Mouse (Mus musculus): ENCODE measurements around the gene Rfx2.

Gene Rfx2

GRCm38 (mm10) chr17:56788886-56789285, 41.9 kb downstream of the Rfx2 start:
- peak; percentile 82 to 89 for DNase-seq (ENCODE audit: inconsistent age in 2 of 2, low spot score in 1 of 2)

DNA sequence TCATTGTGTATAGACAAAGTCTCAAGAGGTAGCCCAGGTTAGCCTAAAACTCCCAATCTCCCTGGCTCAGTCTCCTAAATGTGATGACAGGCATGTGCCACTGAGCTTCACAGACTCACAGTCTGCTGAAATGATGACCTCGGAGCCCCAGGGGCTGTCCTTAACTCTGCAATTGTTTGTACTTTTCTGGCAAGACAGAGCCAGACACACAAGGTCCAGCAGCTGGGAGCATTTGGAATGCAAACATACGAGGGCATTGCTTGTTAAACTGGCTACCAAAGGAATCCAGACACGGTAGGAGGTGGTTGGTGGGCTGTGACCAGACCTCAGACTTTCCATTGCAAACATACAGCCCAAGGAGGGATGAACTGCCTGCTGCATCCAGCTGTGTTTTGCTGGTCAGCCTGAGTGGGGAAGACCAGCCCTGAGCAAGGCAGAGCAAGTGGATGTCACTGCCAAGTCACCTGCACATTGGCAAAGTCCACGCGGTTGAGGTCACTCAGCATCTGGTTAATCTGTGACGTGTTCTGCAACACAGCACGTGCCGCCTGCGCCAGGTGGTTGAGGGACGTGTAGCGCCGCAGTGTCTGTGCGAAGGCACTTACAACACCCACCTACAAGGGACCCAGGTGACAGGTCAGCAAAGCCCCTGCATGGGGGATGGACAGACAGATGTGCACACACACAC, 50.4 kb downstream of the Rfx2 start:
- DNase-seq (ENCODE audit: inconsistent age in 2 of 2, low spot score in 1 of 2) = no peak

GRCm38 (mm10) chr17:56778779-56779362, 51.9 kb downstream of the Rfx2 start:
- DNase-seq (ENCODE audit: inconsistent age in 2 of 2, low spot score in 1 of 2) = no peak

DNA sequence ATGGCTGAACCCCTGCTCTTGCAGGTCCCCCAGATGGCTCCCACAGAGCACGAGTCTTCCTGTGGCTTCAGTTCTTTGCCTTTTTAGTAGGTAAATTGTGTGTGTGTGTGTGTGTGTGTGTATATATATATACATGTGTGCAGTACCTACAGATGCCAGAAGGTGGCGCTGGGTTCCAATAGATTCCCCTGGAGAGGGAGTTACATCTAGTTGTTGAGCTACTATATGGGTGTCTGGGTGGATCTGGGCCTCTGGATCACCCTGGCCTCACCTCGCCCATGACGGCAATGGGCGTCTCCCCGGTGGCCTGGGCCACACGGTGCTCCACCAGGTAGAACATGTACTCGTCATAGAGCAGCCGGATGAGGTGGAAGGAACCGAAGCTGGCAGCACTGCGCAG, 53.2 kb downstream of the Rfx2 start:
- DNase-seq (ENCODE audit: inconsistent age in 2 of 2, low spot score in 1 of 2) = peak in 1 of 2 experiments; percentile 54

DNA sequence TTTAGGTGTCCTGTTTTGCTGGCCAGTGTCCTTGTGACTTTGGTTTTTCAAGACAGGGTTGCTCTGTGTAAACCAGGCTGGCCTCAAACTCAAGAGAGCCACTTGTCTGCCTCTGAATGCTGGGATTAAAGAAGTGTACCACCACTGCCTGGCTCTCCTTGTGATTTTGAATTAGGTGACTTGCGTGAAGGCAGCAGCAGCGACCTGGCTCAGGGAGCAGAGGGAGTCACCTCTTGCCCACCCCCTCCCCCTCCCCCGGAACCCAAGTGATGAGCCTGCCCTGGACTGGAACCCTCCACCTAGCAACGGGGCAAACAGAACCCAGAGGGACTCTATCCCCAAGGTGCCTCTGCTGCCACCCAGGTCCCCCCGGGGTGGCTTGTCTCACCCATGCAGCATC, 60.9 kb downstream of the Rfx2 start, which contains the start of gene Prr22:
Gene Prr22 (plus strand): TSS at position 301 of the 400 bp plus-strand sequence.
- no peak for DNase-seq (ENCODE audit: inconsistent age in 2 of 2, low spot score in 1 of 2)

- no peak for DNase-seq (ENCODE audit: inconsistent age in 2 of 2, low spot score in 1 of 2)
These were observed 61.9 kb downstream of the Rfx2 start for GRCm38 (mm10) chr17:56768941-56769340.

DNA sequence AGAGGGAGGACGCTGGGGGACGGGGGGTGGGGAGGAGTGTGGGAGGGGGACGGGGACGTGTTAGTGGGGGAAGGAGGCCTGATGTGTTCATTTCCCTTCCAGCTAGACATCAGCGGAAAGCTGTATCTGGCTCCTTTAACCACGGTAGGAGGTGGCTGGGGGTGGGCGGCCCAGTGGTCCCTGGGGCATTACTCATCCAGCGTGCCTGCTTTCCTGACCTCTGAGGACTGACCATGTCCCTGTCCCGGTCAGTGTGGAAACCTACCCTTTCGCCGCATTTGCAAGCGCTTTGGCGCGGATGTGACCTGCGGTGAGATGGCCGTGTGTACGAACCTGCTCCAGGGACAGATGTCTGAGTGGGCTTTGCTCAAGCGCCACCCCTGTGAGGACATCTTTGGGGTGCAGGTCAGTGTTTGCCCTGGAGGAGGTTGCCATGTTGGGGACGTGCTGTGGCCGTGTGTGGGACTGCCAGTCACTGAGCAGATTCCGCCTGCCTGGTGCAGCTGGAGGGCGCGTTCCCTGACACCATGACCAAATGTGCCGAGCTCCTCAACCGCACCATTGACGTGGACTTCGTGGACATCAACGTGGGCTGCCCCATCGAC, 63.2 kb downstream of the Rfx2 start:
- no peak for DNase-seq (ENCODE audit: inconsistent age in 2 of 2, low spot score in 1 of 2)

DNA sequence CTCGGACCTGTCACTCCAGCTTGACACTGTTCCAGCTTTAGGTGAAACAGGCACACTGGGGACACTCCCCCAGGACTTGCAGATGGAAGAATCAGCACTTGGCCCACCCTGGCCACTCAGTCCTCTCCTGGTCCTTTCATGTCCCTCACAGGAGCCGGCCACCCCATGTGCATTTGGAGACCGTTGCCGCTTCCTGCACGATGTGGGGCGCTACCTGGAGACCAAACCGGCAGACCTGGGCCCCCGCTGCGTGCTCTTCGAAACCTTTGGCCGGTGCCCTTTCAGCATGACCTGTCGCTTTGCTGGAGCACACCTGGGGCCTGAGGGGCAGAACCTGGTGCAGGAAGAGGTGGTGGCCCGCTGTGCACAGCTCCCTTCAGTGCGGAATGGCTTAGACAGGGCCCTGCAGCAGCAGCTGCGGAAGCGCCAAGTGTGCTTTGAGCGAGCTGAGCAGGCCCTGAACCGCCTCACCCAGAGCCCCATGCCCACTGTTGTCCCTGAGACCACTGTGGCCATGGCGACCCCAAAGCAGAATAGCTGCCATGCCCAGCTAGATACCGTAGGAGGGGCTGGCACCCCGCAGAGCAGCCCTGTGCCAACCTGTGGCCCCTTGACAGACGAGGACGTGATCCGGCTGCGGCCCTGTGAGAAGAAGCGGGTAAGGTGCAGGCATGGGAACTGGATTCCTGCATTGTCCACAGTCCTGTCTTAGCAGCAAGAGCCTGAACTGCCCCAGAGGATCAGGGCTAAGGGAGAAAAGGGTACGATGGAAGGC, 64.0 kb downstream of the Rfx2 start:
- no peak for DNase-seq (ENCODE audit: inconsistent age in 2 of 2, low spot score in 1 of 2)

DNA sequence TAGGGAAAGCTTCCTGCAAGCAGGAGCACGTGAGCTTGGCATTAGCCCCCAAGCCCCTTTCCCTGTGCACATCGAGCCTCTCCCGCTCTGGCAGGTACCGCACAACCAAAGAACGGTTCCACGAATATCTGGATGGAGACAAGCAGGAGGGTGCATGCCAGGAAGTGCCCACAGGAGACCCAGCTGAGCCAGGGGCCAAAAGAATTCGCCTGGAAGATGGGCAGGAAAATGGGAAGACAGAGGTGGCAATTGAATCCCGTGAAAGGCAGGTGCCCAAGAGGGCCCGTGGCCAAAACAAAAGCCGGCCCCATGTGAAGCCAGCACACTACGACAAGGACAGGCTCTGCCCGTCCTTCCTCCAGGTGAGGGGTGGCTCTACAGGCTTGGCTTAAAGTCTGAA, 65.4 kb downstream of the Rfx2 start:
- no peak for DNase-seq (ENCODE audit: inconsistent age in 2 of 2, low spot score in 1 of 2)

GRCm38 (mm10) chr17:56764474-56765354, 66.1 kb downstream of the Rfx2 start, which contains the start of gene Dus3l:
TSS of gene Dus3l (plus strand) at chr17:56764757.
- peak; percentile 92 to 99 for DNase-seq (ENCODE audit: inconsistent age in 2 of 2, low spot score in 1 of 2)

GRCm38 (mm10) chr17:56763741-56764250, 67.0 kb downstream of the Rfx2 start:
- DNase-seq (ENCODE audit: inconsistent age in 2 of 2, low spot score in 1 of 2) = peak in 1 of 2 experiments; percentile 44

- DNase-seq (ENCODE audit: inconsistent age in 2 of 2, low spot score in 1 of 2) = peak; percentile 62 to 90
These were observed 67.8 kb downstream of the Rfx2 start for GRCm38 (mm10) chr17:56762769-56763731.

DNA sequence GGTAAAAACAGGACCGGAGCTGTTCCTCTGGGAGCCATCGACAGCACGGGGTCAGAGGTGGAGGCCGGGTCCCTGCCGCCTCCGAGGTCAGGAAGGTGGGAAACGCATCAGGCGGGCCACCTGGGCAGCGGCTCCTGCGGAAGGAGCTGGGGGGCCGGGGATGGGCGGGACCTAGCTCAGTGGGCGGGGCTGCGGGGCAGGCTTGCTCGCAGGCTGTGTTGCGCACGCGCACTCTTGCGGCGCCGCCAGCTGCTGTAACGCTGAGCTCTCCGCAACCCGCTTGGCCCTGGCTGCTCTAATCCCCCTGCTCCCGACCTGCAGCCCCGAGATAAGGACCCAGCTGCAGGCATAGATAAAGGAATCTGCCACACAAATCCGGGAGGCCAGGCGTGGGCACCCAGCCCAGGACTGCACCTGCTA, 68.8 kb downstream of the Rfx2 start:
- DNase-seq (ENCODE audit: inconsistent age in 2 of 2, low spot score in 1 of 2) = peak; percentile 90 to 96

DNA sequence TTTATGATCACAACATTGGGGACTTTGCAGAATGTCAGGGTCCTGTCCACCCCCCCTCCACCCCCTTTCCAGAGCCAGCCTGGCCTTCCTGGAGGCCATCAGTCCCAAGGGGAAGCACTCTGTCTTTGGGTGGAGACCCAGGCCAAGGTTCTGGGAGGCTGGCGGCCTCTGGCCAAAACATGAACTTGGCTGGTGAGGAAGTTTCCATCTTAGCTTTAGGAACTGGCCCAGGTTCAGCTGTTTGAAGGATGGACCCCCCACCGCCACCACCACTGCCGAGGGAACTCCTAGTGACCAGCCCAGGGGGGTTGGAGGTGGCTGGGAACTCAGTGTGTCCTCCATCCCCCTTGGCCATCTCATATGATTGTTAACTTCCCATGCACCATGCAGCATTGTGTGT, 69.7 kb downstream of the Rfx2 start:
- DNase-seq (ENCODE audit: inconsistent age in 2 of 2, low spot score in 1 of 2) = peak in 1 of 2 experiments; percentile 45

DNA sequence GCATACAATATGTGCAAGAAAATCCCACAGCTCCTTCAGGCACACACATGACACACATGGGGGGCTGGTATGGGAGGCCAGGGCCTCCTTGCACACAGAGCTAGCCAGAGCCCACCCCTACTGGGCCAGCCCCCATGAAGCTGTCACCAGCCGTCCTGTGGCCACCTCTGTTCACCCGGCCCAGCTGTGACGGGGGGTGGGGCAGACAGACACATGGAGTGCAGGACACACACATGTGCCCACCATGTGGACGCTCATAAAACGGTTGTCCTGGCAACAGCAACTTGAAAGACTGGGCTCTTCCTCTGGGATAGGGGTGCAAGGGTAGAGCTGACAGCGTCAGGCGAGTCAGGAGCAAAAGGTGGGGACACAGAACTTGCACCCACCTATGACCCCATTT, 71.6 kb downstream of the Rfx2 start:
- DNase-seq (ENCODE audit: inconsistent age in 2 of 2, low spot score in 1 of 2) = no peak

DNA sequence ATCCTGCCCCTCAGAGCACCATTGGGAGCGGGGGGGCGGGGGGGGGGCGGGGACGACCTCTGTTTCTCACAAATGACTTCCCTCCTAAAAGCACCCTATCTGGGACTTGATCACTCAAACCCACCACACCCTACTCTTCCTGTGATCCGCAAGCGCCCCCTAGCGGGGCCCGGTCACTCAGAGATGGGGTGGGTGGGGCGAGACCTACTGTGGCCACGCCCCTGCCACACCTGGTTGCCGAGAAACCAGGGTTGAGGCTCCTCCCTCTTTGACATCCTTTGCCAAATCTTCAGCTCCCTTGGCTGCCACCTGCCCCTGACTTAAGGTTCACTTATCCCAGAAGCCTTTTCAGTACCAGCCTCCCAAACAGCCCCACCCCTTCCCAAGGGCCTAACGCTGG, 72.7 kb downstream of the Rfx2 start:
- peak; percentile 75 to 86 for DNase-seq (ENCODE audit: inconsistent age in 2 of 2, low spot score in 1 of 2)

DNA sequence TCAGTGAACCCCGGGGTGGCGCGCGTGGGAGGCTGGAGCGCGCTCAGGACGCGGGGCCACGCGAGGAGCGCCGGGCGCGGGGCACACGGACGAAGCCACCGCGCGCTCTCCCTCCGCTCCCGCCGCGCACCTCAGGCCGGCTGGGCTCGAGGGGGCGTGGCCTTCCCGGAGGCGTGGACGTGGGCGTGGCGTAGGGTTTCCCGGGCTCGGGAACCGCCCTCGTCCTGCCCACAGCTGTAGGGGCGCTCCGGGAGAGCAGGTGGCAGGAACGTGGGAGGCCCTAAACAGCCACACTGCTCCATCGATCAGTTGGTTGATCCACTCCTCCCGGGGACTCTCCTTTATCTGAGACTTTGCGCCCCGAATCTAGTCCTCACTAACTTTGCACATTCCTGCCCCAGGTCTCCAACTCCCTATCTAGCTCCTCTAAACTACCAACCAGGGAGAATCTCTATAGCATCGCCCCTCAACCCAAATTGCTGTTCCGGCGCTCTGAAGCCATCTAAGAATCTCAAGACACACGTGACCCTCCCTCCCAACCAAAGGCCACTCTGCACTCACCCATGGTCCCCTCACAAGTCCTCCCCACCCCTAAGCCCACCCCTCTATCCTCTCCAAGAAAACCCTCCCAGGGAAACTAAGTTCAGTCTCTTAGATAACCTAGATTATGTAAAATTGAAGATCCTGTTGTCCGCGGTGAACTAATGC, 73.2 kb downstream of the Rfx2 start, which contains the start of gene Nrtn:
Gene Nrtn (minus strand): TSS at position 115 of the 708 bp plus-strand sequence.
- DNase-seq (ENCODE audit: inconsistent age in 2 of 2, low spot score in 1 of 2) = peak; percentile 91 to 97

DNA sequence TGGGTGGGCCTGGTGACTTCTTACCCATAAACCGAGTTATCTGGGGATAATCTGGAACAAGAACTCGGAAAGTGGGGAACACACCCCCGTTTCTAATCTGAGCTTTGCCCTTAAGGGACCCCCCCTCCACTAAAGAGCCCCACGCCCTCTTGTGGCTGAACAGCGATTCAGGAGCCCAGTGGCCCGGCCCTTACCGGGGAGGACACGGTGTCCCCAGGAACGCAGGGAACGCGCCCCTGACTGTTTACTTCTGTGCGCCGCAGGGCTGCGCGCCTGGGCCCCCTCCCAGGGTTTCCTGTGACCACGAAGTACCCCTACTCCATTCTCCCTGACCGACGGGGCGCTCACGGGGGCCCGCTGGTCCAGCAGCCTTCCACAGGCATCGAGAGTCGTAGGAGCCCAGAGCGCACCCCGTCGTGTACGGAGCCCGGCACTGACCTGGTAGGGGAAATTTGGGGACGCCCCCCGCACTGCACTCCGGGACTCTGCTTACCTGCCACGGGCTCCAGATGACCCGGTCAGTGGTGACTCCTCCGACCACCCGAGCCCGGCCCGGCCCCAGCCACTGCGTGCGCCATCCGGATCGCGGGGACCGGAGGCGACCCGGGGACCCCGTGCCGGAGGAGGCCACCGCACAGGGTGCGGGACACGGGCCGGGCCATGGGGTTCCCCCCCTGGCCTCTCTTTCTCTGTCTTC, 74.0 kb downstream of the Rfx2 start:
- peak; percentile 55 to 80 for DNase-seq (ENCODE audit: inconsistent age in 2 of 2, low spot score in 1 of 2)
